Mouse (Mus musculus) embryonic facial prominence, embryonic 11.5 days (tissue): ENCODE data around the gene Gpam. TPM values are rescaled to one million over a fixed set of nuclear protein-coding genes. Genes with fewer than 3 reads are reported as not detected.
"Not testable (repeated sequence)": the region's sequence is repeated elsewhere in the genome, so short reads cannot be mapped to it uniquely, and the experiment has no call there.

Source experiments
- ATAC-seq: fragments of 200-750 bp; cut with Nextera tagmentation; replicated peaks from 2 replicates; pipeline ENCODE4 v1.8.0; 2017; ENCODE audit warnings: low read depth; ENCODE audit not compliant: insufficient number of reproducible peaks, low FRiP score, low TSS enrichment
- DNase-seq: peaks from one replicate; pipeline ENCODE4 v3.0.0-alpha.2; 2015; ENCODE audit warnings: low spot score
- H3K27ac ChIP-seq: fragments of 300-500 bp; sonication (generic); replicated peaks from 2 replicates; pipeline ENCODE4 v1.5.1; 2014; ENCODE audit warnings: mild to moderate bottlenecking, low read depth, low read length, control low read depth
- H3K27me3 ChIP-seq: fragments of 300-500 bp; sonication (generic); 2 replicates; pipeline ENCODE4 v1.6.1; 2014; ENCODE audit warnings: mild to moderate bottlenecking, low read length, moderate library complexity, mixed read lengths; ENCODE audit not compliant: control insufficient read depth, insufficient read depth
- H3K36me3 ChIP-seq: fragments of 300-500 bp; sonication (generic); replicated peaks from 2 replicates; pipeline ENCODE4 v1.6.1; 2014; ENCODE audit warnings: low read depth, mild to moderate bottlenecking, low read length, moderate library complexity, mixed read lengths; ENCODE audit not compliant: control insufficient read depth, insufficient read depth
- H3K4me1 ChIP-seq: fragments of 300-500 bp; sonication (generic); 2 replicates; pipeline ENCODE4 v1.6.1; 2014; ENCODE audit warnings: low read length, mixed read lengths; ENCODE audit not compliant: control insufficient read depth, insufficient read depth
- H3K4me2 ChIP-seq: fragments of 300-500 bp; sonication (generic); 2 replicates; pipeline ENCODE4 v1.6.1; 2014; ENCODE audit warnings: low read depth, mild to moderate bottlenecking, control low read depth, low read length, moderate library complexity
- H3K4me3 ChIP-seq: fragments of 300-500 bp; sonication (generic); 2 replicates; pipeline ENCODE4 v1.5.1; 2014; ENCODE audit warnings: low read depth, low read length, control low read depth
- H3K9ac ChIP-seq: fragments of 300-500 bp; sonication (generic); replicated peaks from 2 replicates; pipeline ENCODE4 v1.6.1; 2014; ENCODE audit warnings: mild to moderate bottlenecking, control low read depth, low read length
- H3K9me3 ChIP-seq: fragments of 300-500 bp; sonication (generic); replicated peaks from 2 replicates; pipeline ENCODE4 v1.6.1; 2016; ENCODE audit warnings: mild to moderate bottlenecking, low read length, inconsistent platforms, mixed read lengths; ENCODE audit not compliant: control insufficient read depth
- WGBS: fragments of 180-500 bp; shearing (Covaris S2); extraction: QIAGEN DNeasy Blood & Tissue Kit; methylation state at CpG from one replicate; pipeline ENCODE4 v1.1.7; 2014; 5-methylcytosine and 5-hydroxymethylcytosine counted together
- polyA plus RNA-seq: library from polyadenylated mRNA; unstranded; fragments of >200 nt; fragmentation: Nextera tagmentation; extraction: Ambion mirVana; gene quantifications from 2 replicates; pipeline ENCODE4 v1.2.1, GENCODE M21; 2014

Gpam gene
- 16.4 and 18.7 TPM in 2 replicates for polyA plus RNA-seq

DNA sequence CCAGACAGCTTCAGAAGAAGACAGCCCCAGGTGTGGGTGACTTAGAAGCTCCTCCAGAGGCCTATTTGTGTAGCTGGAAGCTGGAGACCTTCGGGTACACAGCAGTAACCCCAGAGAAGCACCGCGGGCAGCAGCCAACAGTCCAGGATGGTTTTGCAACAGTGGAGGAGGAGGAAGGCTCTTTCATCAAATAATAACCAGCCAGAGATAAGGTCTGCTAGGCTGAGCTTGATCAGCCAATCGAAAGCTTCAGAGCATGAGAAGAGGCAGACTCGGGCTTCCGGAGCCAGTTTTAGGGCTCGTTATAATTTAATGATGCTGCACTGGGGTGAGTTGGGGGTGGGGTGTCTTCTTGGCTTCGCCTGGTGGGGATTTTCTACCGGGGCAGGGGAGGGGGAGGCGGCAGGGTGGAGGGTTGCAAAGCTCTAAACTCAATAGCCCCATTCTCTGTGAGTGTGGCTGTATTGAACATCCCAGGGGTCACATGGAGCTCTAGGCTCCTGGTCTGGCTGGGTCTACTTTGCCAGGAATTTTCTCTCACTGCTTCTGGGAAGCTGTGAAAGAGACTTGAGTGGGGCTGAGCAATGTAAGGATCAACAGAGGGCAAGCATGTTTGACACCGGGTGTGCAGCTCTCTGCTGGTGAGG, at the start of gene Gpam:
Gene Gpam (minus strand): TSS at position 167 of the 647 bp plus-strand sequence.
- 68% methylated on average over 11 of the region's 11 CpGs for WGBS
- no peak within 1 kb of the TSS for H3K27ac ChIP-seq

DNA sequence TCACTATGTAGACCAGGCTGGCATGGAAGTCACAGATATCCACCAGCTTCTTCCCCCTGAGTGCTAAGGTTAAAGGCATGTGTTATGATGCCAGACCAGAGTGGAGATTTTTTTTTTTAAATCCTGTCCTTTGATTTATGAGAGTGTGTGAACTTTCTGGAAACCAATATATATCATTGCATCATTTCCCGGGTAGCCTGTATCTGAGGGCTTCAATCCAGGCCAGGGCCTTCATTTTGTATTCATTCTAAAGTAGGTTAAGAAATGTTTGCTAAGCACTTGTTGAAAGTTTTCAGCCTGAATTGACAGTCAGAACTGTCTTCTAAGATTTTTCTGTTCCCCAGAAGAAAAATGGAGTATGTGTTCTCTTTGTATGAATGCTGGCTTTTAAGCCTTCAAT, 44.5 kb upstream of the Gpam start:
- no peak for ATAC-seq
- H3K36me3 ChIP-seq, result no peaks in the 10 kb centered on the region
- no peak overlapping the region for H3K27ac ChIP-seq
- H3K4me2 ChIP-seq, result no peak overlapping the region
- H3K9me3 ChIP-seq, result no peaks in the 10 kb centered on the region; the same call in 1 of the 2 replicates
- no peaks in the 10 kb centered on the region for H3K27me3 ChIP-seq
- WGBS, result 84% methylated on average over 1 of the region's 1 CpGs
- DNase-seq, result no peak
- no peak overlapping the region for H3K9ac ChIP-seq
- no peaks in the 10 kb centered on the region for H3K4me1 ChIP-seq
- H3K4me3 ChIP-seq, result no peak overlapping the region

More for the DNA sequence above, at the start of gene Gpam:
- no peaks in the 10 kb centered on the region for H3K27me3 ChIP-seq
- no peaks in the 10 kb centered on the region for H3K4me1 ChIP-seq
- no peak within 1 kb of the TSS for H3K4me3 ChIP-seq
- no peaks in the 10 kb centered on the region for H3K36me3 ChIP-seq
- DNase-seq (no peak), ATAC-seq (no peak)
- H3K9ac ChIP-seq, result no peak within 1 kb of the TSS
- H3K4me2 ChIP-seq, result no peak within 1 kb of the TSS
- no peaks in the 10 kb centered on the region for H3K9me3 ChIP-seq

DNA sequence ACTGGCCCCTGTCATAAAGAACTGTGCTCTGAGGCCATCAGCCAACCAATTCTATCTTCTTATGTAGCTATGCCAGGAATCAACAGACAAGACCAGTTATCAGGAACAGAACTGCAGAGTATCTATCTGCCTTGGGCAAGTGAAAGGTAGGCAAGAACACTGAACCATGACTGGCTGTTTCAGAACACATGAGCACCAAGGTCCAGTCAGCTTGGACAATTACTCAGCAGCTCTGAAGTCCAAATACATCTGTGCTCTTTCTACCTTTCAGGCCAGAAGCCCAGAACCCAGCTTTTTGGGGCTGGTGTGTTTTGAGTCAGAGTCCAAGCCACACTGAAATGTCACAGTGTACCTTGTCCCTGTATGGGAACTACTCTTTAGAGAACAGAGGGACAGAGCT, 43.4 kb upstream of the Gpam start:
- Histone ChIP-seq H3K4me3 (no peak overlapping the region), H3K9ac (no peak overlapping the region), H3K4me2 (no peak overlapping the region), H3K4me1 (no peaks in the 10 kb centered on the region), H3K27ac (no peak overlapping the region), H3K36me3 (no peaks in the 10 kb centered on the region), H3K9me3 (no peaks in the 10 kb centered on the region; the same call in 1 of the 2 replicates), H3K27me3 (no peaks in the 10 kb centered on the region)
- DNase-seq (no peak), ATAC-seq (no peak)

DNA sequence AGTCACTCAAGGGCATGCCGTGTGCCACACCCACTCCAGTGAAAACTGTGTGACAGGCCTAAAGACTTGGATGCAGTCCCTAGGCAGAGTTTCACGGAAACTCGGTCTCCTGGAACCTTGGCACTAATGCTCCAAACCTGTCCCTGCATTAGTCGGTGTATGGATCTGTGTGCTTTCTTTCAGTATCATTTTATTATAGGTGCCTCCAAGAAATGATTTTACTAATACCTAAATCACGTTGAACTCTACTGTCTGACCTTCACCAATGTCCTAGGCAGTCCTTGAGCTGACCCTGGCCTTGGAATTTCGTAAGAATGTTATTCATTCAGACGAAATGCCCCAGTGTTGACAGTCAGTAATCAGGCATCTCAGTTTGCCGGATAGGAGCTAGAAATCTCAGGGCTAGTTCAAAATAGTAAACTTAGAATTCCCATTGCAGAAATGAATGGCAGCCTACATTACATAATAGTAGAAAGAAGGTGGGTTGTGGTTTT, 42.2 kb upstream of the Gpam start:
- H3K9me3 ChIP-seq, H3K9ac ChIP-seq, H3K4me2 ChIP-seq, ATAC-seq, H3K27ac ChIP-seq, H3K4me3 ChIP-seq, H3K4me1 ChIP-seq, H3K36me3 ChIP-seq, DNase-seq, H3K27me3 ChIP-seq: not testable (repeated sequence)
- 95% methylated on average over 8 of the region's 8 CpGs for WGBS

- WGBS, result 84% methylated on average over 6 of the region's 6 CpGs
- no peak overlapping the region for H3K27ac ChIP-seq
- no peak overlapping the region for H3K4me2 ChIP-seq
- H3K9ac ChIP-seq, result no peak overlapping the region
- no peak for DNase-seq
- H3K27me3 ChIP-seq, result no peaks in the 10 kb centered on the region
- ATAC-seq, result no peak
- no peak overlapping the region for H3K4me3 ChIP-seq
- no peaks in the 10 kb centered on the region; the same call in 1 of the 2 replicates for H3K9me3 ChIP-seq
- no peaks in the 10 kb centered on the region for H3K36me3 ChIP-seq
- H3K4me1 ChIP-seq, result no peaks in the 10 kb centered on the region
These were observed 41.3 kb upstream of the Gpam start for GRCm38 (mm10) chr19:55168360-55168759.

GRCm38 (mm10) chr19:55167741-55168140, 40.7 kb upstream of the Gpam start:
- ATAC-seq (no peak), DNase-seq (no peak)
- Histone ChIP-seq H3K9me3 (no peaks in the 10 kb centered on the region; the same call in 1 of the 2 replicates), H3K27me3 (no peaks in the 10 kb centered on the region), H3K36me3 (no peaks in the 10 kb centered on the region), H3K27ac (no peak overlapping the region), H3K9ac (no peak overlapping the region), H3K4me1 (no peaks in the 10 kb centered on the region), H3K4me3 (no peak overlapping the region), H3K4me2 (no peak overlapping the region)
- WGBS, result 67% methylated on average over 2 of the region's 2 CpGs

GRCm38 (mm10) chr19:55166741-55167140, 39.7 kb upstream of the Gpam start:
- H3K27ac ChIP-seq, result no peak overlapping the region
- no peak for DNase-seq
- 86% methylated on average over 2 of the region's 2 CpGs for WGBS
- no peaks in the 10 kb centered on the region for H3K36me3 ChIP-seq
- ATAC-seq, result no peak
- no peak overlapping the region for H3K9ac ChIP-seq
- H3K4me2 ChIP-seq, result no peak overlapping the region
- no peaks in the 10 kb centered on the region for H3K27me3 ChIP-seq
- no peaks in the 10 kb centered on the region; the same call in 1 of the 2 replicates for H3K9me3 ChIP-seq
- H3K4me3 ChIP-seq, result no peak overlapping the region
- H3K4me1 ChIP-seq, result no peaks in the 10 kb centered on the region

- no peaks in the 10 kb centered on the region for H3K4me1 ChIP-seq
- no peak overlapping the region for H3K9ac ChIP-seq
- H3K9me3 ChIP-seq, result no peaks in the 10 kb centered on the region; the same call in 1 of the 2 replicates
- no peak overlapping the region for H3K4me3 ChIP-seq
- no peak overlapping the region for H3K27ac ChIP-seq
- H3K27me3 ChIP-seq, result no peaks in the 10 kb centered on the region
- 79% methylated on average over 4 of the region's 4 CpGs for WGBS
- ATAC-seq (no peak), DNase-seq (no peak)
- no peak overlapping the region for H3K4me2 ChIP-seq
- no peaks in the 10 kb centered on the region for H3K36me3 ChIP-seq
These were observed 38.9 kb upstream of the Gpam start for GRCm38 (mm10) chr19:55165954-55166353.
